Mouse (Mus musculus): ENCODE results near the gene Psme3. TPM values are rescaled to one million over a fixed set of nuclear protein-coding genes. Genes with fewer than 3 reads are reported as not detected.

Gene Psme3
- polyA plus RNA-seq, 1 experiment from 2014 or later, result 107 TPM

DNA sequence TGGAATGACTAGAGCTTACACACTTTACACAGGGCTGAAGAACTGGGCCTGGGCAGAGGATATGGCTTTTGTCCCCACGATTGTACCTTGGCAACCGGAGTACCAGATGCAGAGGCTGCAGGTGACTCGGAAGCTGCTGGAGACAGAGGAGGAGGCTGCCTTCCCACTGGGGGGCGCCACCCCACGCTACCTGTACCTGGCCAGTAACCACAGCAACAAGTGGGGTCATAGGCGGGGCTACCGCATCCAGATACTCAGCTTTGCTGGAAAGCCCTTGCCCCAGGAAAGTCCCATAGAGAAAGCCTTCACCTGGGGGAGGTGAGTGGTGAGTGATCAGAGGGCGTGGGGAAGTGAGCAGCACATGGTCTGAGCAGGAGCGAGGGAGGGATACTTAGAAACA is 19.7 kb downstream of the Psme3 start:
- Histone ChIP-seq H3K27ac (ENCODE audit: low read length) (no peak overlapping the region), H3K27me3 (ENCODE audit: control insufficient read depth, insufficient read depth, low read length) (no peaks in the 10 kb centered on the region), H3K4me3 (replicated peaks; ENCODE audit: low read length) (no peak overlapping the region), H3K9ac (ENCODE audit: low read length) (no peak overlapping the region), H3K36me3 (ENCODE audit: control insufficient read depth, insufficient read depth, low read length) (no peaks in the 10 kb centered on the region), H3K4me2 (ENCODE audit: low read depth, low read length) (no peak overlapping the region), H3K4me1 (ENCODE audit: control insufficient read depth, insufficient read depth, low read length) (peaks cover 17% of the 10 kb centered on the region), H3K9me3 (replicated peaks; ENCODE audit: control insufficient read depth, low read length) (no peaks in the 10 kb centered on the region)
- WGBS, result 74% methylated on average over 9 of the region's 9 CpGs
- ATAC-seq (ENCODE audit: insufficient read depth, low FRiP score), result no peak

GRCm38 (mm10) chr11:101338123-101338760 is 22.2 kb downstream of the Psme3 start:
- H3K27me3 ChIP-seq (ENCODE audit: control insufficient read depth, insufficient read depth, low read length), result no peaks in the 10 kb centered on the region
- H3K4me3 ChIP-seq (replicated peaks; ENCODE audit: low read length), result peak overlapping the region; percentile 25
- peak; percentile 69 for ATAC-seq (ENCODE audit: insufficient read depth, low FRiP score)
- peaks cover 17% of the 10 kb centered on the region for H3K4me1 ChIP-seq (ENCODE audit: control insufficient read depth, insufficient read depth, low read length)
- peak overlapping the region; percentile 19 for H3K9ac ChIP-seq (ENCODE audit: low read length)
- 0 out of 2 replicates have a peak overlapping the region, but pooled peaks have one; percentile 12 for H3K27ac ChIP-seq (ENCODE audit: low read length)
- no peaks in the 10 kb centered on the region for H3K36me3 ChIP-seq (ENCODE audit: control insufficient read depth, insufficient read depth, low read length)
- H3K9me3 ChIP-seq (replicated peaks; ENCODE audit: control insufficient read depth, low read length), result no peaks in the 10 kb centered on the region
- under 1% methylated on average over 8 of the region's 9 CpGs for WGBS
- H3K4me2 ChIP-seq (ENCODE audit: low read depth, low read length), result peak overlapping the region; percentile 51

- no peaks in the 10 kb centered on the region for H3K9me3 ChIP-seq (replicated peaks; ENCODE audit: control insufficient read depth, low read length)
- no peaks in the 10 kb centered on the region for H3K4me1 ChIP-seq (ENCODE audit: control insufficient read depth, insufficient read depth, low read length)
- H3K4me3 ChIP-seq (replicated peaks; ENCODE audit: low read length), result no peak overlapping the region
- H3K27ac ChIP-seq (ENCODE audit: low read length), result no peak overlapping the region
- H3K36me3 ChIP-seq (ENCODE audit: control insufficient read depth, insufficient read depth, low read length), result no peaks in the 10 kb centered on the region
- 66% methylated on average over 10 of the region's 10 CpGs for WGBS
- no peak overlapping the region for H3K4me2 ChIP-seq (ENCODE audit: low read depth, low read length)
- H3K9ac ChIP-seq (ENCODE audit: low read length), result no peak overlapping the region
- no peaks in the 10 kb centered on the region for H3K27me3 ChIP-seq (ENCODE audit: control insufficient read depth, insufficient read depth, low read length)
- ATAC-seq (ENCODE audit: insufficient read depth, low FRiP score), result no peak
Measured at GRCm38 (mm10) chr11:101347083-101347775, 31.2 kb downstream of the Psme3 start.

- no peak overlapping the region for H3K4me2 ChIP-seq (ENCODE audit: low read depth, low read length)
- H3K4me3 ChIP-seq (replicated peaks; ENCODE audit: low read length), result no peak overlapping the region
- H3K9ac ChIP-seq (ENCODE audit: low read length), result no peak overlapping the region
- H3K27ac ChIP-seq (ENCODE audit: low read length), result no peak overlapping the region
- WGBS, result 70% methylated on average over 7 of the region's 7 CpGs
- no peak for ATAC-seq (ENCODE audit: insufficient read depth, low FRiP score)
- H3K9me3 ChIP-seq (replicated peaks; ENCODE audit: control insufficient read depth, low read length), result no peaks in the 10 kb centered on the region
- H3K4me1 ChIP-seq (ENCODE audit: control insufficient read depth, insufficient read depth, low read length), result no peaks in the 10 kb centered on the region
- H3K36me3 ChIP-seq (ENCODE audit: control insufficient read depth, insufficient read depth, low read length), result no peaks in the 10 kb centered on the region
- H3K27me3 ChIP-seq (ENCODE audit: control insufficient read depth, insufficient read depth, low read length), result no peaks in the 10 kb centered on the region
Measured at GRCm38 (mm10) chr11:101348774-101349173, 32.8 kb downstream of the Psme3 start.

DNA sequence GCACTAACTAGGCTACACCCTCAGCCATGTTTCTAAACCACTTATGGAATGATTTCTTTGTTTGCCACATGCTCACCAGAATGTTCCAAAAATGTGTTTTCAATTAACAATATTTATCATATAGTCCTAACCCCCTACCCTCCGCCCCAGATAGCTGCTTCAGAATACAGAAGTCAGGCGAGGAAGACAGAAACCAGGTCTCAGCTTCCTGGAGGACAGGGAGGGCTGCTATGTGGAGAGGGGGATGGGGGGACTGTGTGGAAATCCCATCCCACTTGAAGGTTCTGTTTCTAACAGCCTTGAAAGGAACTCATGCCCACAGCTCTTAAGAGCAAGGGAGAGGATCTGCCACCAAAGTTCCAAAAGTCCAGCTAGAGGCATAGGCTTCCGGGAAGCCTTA is 33.2 kb downstream of the Psme3 start:
- Histone ChIP-seq H3K36me3 (ENCODE audit: control insufficient read depth, insufficient read depth, low read length) (no peaks in the 10 kb centered on the region), H3K27ac (ENCODE audit: low read length) (no peak overlapping the region), H3K4me3 (replicated peaks; ENCODE audit: low read length) (no peak overlapping the region), H3K9me3 (replicated peaks; ENCODE audit: control insufficient read depth, low read length) (no peaks in the 10 kb centered on the region), H3K4me2 (ENCODE audit: low read depth, low read length) (no peak overlapping the region), H3K27me3 (ENCODE audit: control insufficient read depth, insufficient read depth, low read length) (no peaks in the 10 kb centered on the region), H3K9ac (ENCODE audit: low read length) (no peak overlapping the region), H3K4me1 (ENCODE audit: control insufficient read depth, insufficient read depth, low read length) (no peaks in the 10 kb centered on the region)
- ATAC-seq (ENCODE audit: insufficient read depth, low FRiP score), result no peak
- 71% methylated on average over 3 of the region's 3 CpGs for WGBS

GRCm38 (mm10) chr11:101351100-101351720 is 35.2 kb downstream of the Psme3 start:
- WGBS, result 44% methylated on average over 11 of the region's 11 CpGs
- H3K27me3 ChIP-seq (ENCODE audit: control insufficient read depth, insufficient read depth, low read length), result no peaks in the 10 kb centered on the region
- H3K4me3 ChIP-seq (replicated peaks; ENCODE audit: low read length), result no peak overlapping the region
- H3K9me3 ChIP-seq (replicated peaks; ENCODE audit: control insufficient read depth, low read length), result no peaks in the 10 kb centered on the region
- ATAC-seq (ENCODE audit: insufficient read depth, low FRiP score), result no peak
- no peaks in the 10 kb centered on the region for H3K4me1 ChIP-seq (ENCODE audit: control insufficient read depth, insufficient read depth, low read length)
- no peak overlapping the region for H3K4me2 ChIP-seq (ENCODE audit: low read depth, low read length)
- no peak overlapping the region for H3K27ac ChIP-seq (ENCODE audit: low read length)
- H3K36me3 ChIP-seq (ENCODE audit: control insufficient read depth, insufficient read depth, low read length), result no peaks in the 10 kb centered on the region
- no peak overlapping the region for H3K9ac ChIP-seq (ENCODE audit: low read length)

DNA sequence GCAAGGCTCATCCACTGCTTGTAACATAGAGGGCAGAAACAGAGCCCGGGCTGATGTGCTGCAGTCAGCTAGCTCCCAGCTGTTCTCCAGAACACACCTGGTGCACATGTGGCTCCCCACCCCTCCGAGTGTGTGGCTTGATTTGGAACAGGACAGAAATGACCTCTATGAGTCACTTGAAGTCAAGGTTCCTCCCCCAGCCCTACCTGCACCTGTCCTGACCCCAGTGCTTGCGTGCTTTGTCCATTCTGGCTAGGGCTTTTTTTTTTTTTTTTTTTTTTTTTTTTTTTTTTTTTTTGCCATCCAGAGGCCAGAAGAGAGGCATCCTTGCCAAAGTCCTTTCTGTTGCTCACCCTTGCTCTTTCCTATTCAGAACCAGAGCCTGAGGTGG is 35.7 kb downstream of the Psme3 start:
- no peak overlapping the region for H3K4me3 ChIP-seq (replicated peaks; ENCODE audit: low read length)
- H3K27me3 ChIP-seq (ENCODE audit: control insufficient read depth, insufficient read depth, low read length), result no peaks in the 10 kb centered on the region
- H3K36me3 ChIP-seq (ENCODE audit: control insufficient read depth, insufficient read depth, low read length), result no peaks in the 10 kb centered on the region
- no peak overlapping the region for H3K9ac ChIP-seq (ENCODE audit: low read length)
- no peaks in the 10 kb centered on the region for H3K4me1 ChIP-seq (ENCODE audit: control insufficient read depth, insufficient read depth, low read length)
- H3K4me2 ChIP-seq (ENCODE audit: low read depth, low read length), result no peak overlapping the region
- H3K27ac ChIP-seq (ENCODE audit: low read length), result no peak overlapping the region
- H3K9me3 ChIP-seq (replicated peaks; ENCODE audit: control insufficient read depth, low read length), result no peaks in the 10 kb centered on the region
- whole genome bisulfite sequencing, result 46% methylated on average over 3 of the region's 3 CpGs
- ATAC-seq (ENCODE audit: insufficient read depth, low FRiP score), result no peak

DNA sequence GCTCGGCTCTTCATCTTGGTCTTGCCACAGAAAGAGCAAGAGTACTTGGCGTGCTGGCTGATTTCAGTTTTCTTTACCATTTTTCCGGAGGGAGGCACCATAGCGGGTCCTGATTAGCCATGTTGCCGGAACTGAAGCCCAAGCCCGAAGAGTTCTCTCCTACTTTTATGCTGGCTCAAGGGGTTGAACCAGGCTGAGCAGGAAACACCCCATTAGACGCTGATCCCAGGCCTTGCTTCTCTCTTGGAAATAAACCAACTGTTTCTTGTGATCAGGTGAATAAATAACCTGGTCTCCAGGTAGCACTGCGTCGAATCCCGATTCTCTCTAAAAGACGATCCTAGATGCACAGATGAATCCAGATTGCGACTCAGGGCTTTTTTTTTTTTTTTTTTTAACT is 37.4 kb downstream of the Psme3 start:
- WGBS, result 86% methylated on average over 12 of the region's 12 CpGs
- Histone ChIP-seq H3K36me3 (ENCODE audit: control insufficient read depth, insufficient read depth, low read length) (no peaks in the 10 kb centered on the region), H3K27ac (ENCODE audit: low read length) (no peak overlapping the region), H3K27me3 (ENCODE audit: control insufficient read depth, insufficient read depth, low read length) (no peaks in the 10 kb centered on the region), H3K4me1 (ENCODE audit: control insufficient read depth, insufficient read depth, low read length) (no peaks in the 10 kb centered on the region), H3K9me3 (replicated peaks; ENCODE audit: control insufficient read depth, low read length) (no peaks in the 10 kb centered on the region), H3K9ac (ENCODE audit: low read length) (no peak overlapping the region), H3K4me3 (replicated peaks; ENCODE audit: low read length) (no peak overlapping the region), H3K4me2 (ENCODE audit: low read depth, low read length) (no peak overlapping the region)
- ATAC-seq (ENCODE audit: insufficient read depth, low FRiP score), result no peak

DNA sequence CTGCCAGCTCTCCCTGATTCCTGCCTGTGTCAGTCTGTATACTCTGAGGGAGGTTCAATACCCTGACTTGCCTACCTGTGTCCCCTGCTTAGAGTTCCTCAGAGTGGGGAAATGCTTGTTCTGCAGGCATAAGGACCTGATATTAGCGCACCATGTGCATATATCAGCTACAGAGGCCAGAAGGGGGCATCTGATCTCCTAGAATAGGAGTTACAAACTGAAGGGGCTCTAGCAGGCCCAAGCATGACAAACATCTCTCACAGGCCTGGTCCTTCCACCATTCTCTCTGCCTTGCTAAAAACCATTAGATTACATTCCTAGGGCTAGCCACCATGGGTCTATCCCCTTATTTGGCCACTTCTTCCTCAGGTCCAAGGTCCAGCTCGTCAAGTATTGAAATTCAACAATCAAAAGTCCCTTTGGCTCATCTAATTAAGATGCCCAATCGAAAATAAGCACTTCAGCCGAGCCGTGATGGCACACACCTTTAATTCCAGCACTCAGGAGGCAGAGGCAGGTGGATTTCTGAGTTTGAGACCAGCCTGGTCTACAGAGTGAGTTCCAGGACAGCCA is 38.5 kb downstream of the Psme3 start:
- WGBS, result 83% methylated on average over 5 of the region's 5 CpGs

More for the DNA sequence above, 38.5 kb downstream of the Psme3 start:
- Histone ChIP-seq H3K4me2 (ENCODE audit: low read depth, low read length) (no peak overlapping the region), H3K9ac (ENCODE audit: low read length) (no peak overlapping the region), H3K36me3 (ENCODE audit: control insufficient read depth, insufficient read depth, low read length) (no peaks in the 10 kb centered on the region), H3K4me1 (ENCODE audit: control insufficient read depth, insufficient read depth, low read length) (no peaks in the 10 kb centered on the region), H3K9me3 (replicated peaks; ENCODE audit: control insufficient read depth, low read length) (no peaks in the 10 kb centered on the region), H3K4me3 (replicated peaks; ENCODE audit: low read length) (no peak overlapping the region), H3K27me3 (ENCODE audit: control insufficient read depth, insufficient read depth, low read length) (no peaks in the 10 kb centered on the region), H3K27ac (ENCODE audit: low read length) (no peak overlapping the region)
- ATAC-seq (ENCODE audit: insufficient read depth, low FRiP score), result no peak
